In the genomic region with DNA sequence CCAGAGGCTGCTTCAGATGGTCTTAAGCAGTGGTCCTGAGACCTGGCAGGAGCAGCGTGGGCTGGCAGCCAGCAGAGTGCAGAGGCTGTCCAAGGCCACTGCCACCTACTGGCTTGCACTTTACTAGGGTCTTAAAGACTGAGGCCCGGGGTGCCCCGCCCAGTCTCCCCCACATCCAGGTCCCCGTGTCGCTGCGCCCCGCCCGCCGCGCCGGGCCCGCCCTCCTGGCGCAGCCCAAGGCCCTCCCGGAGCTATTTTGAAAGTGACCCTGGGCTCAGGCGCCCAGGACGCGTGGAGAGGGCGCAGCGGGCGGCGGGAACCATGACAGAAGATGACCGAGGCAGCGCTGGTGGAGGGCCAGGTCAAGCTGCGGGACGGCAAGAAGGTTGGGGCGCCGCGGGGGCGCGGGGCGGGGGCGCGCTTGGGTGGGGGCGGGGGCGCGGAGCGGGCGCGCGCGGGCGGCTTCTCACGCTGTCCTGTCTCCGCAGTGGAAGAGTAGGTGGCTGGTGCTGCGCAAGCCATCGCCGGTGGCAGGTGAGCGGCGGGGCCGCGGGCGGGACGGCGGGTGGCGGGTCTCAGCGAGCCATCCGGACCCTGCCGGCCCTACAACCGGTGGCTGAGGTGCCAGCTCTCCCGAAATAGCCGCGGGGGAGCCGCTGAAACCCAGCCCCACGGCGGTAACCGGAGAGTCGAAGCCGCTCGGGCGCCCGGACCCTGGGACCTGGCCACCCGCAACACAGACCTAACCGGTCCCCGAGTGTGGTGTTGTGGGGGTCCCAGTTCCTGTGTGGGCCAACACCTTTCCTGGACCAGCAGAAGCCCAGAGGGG, we compare ENCODE assay signal across 8 mouse cellular contexts. TPM values are rescaled to one million over a fixed set of nuclear protein-coding genes. Genes with fewer than 3 reads are reported as not detected.
DNase-seq lines count a peak whose midpoint lies in the region; ATAC-seq and TF ChIP-seq lines count a peak whose summit lies in the region.

A gene (plus strand): TSS at position 163 of the 829 bp plus-strand sequence.

- H3K27ac ChIP-seq in gastrocnemius, adult 2 months: peak within 1 kb of the TSS; percentile 96
- H3K27ac ChIP-seq in hindbrain, embryonic 14.5 days: no peak within 1 kb of the TSS
- H3K27ac ChIP-seq in left cerebral cortex, adult 2 months: peak within 1 kb of the TSS; percentile 91

- 2% methylated on average over 61 of the region's 74 CpGs for WGBS in hindbrain, embryonic 14.5 days

- no peaks in the 10 kb centered on the region for H3K9me3 ChIP-seq in hindbrain, embryonic 14.5 days (ENCODE audit: control insufficient read depth, low read length)

- intact Hi-C loops in gastrocnemius, adult 2 months (cut with DNase I): no loop called here
- intact Hi-C loops in left cerebral cortex, adult 2 months (cut with DNase I): loop anchor here (5.0 kb wide), 1 partner anchor 80 kb away; no protein-coding TSS in a partner anchor

- H3K27me3 ChIP-seq in hindbrain, embryonic 14.5 days (ENCODE audit: control insufficient read depth, insufficient read depth, low read length): 0 out of 2 replicates have a peak, but pooled peaks cover 5% of the 10 kb centered on the region

- H3K4me1 ChIP-seq in hindbrain, embryonic 14.5 days (replicated peaks; ENCODE audit: control insufficient read depth, insufficient read depth, low read length): peaks cover 12% of the 10 kb centered on the region

- peak within 1 kb of the TSS; percentile 95 for H3K4me2 ChIP-seq in hindbrain, embryonic 14.5 days (replicated peaks)

- ATAC-seq in hindbrain, embryonic 14.5 days (ENCODE audit: low FRiP score): peak; percentile 69

- peak within 1 kb of the TSS; percentile 78 for H3K4me3 ChIP-seq in gastrocnemius, adult 2 months
- peak within 1 kb of the TSS; percentile 70 for H3K4me3 ChIP-seq in hindbrain, embryonic 14.5 days (replicated peaks; ENCODE audit: low read length)
- H3K4me3 ChIP-seq in left cerebral cortex, adult 2 months: peak within 1 kb of the TSS; percentile 57

- peak; percentile 34 for DNase-seq in ZHBTc4 (ENCODE audit: low read depth, low spot score)
- peak; percentile 75 to 77 for DNase-seq in cerebellum, postnatal 14 days
- DNase-seq in gastrocnemius, adult 2 months: peak; percentile 89
- peak; percentile 46 for DNase-seq in hindbrain, embryonic 14.5 days (ENCODE audit: low spot score)
- DNase-seq in left cerebral cortex, adult 2 months (ENCODE audit: extremely low spot score in 1 of 2, low spot score in 2 of 2): peak; percentile 47 to 64
- DNase-seq in lung, postnatal 4 days: peak; percentile 57 to 72
- peak; percentile 60 for DNase-seq in right cerebral cortex, postnatal 4 days
- no peak for DNase-seq in urinary bladder, adult 18-20 months (ENCODE audit: low spot score in 2 of 2)

- peak; percentile 47 for TF ChIP-seq CTCF in gastrocnemius, adult 2 months (IDR thresholded peaks at IDR 0.05)
- TF ChIP-seq CTCF in left cerebral cortex, adult 2 months (IDR thresholded peaks at IDR 0.05): peak; percentile 34

- H3K9ac ChIP-seq in hindbrain, embryonic 14.5 days: peak within 1 kb of the TSS; percentile 75

- H3K36me3 ChIP-seq in hindbrain, embryonic 14.5 days (replicated peaks; ENCODE audit: control insufficient read depth, insufficient read depth): no peaks in the 10 kb centered on the region

RNA-seq across cellular contexts. Expression of the gene that starts here (rescaled TPM):
- total RNA-seq in gastrocnemius, adult 2 months (2021): 10 to 100 TPM; 21.8 to 31.9 TPM
- polyA plus RNA-seq in hindbrain, embryonic 14.5 days (2014; fragmentation: Nextera tagmentation; extraction: Ambion mirVana): 5.5 and 7.1 TPM in 2 replicates
- 10 to 100 TPM; 22.3 to 26.0 TPM for total RNA-seq in left cerebral cortex, adult 2 months (2021)

Comparison
In these comparisons a context has a peak if more than half of its experiments do, and no peak if none do; other contexts are left out.
1. DNase-seq: peak in ZHBTc4 (single experiment), cerebellum, postnatal 14 days (2 of 2), gastrocnemius, adult 2 months (single experiment), hindbrain, embryonic 14.5 days (single experiment), left cerebral cortex, adult 2 months (2 of 2), lung, postnatal 4 days (2 of 2) and right cerebral cortex, postnatal 4 days (single experiment); none in urinary bladder, adult 18-20 months (0 of 2).
2. Peak in every context shown above with its lines, with median percentiles within 50 percentile points of each other: H3K4me3 ChIP-seq.